Mouse (Mus musculus) kidney, adult 2 months (tissue): ENCODE data around the gene Ccdc88c. TPM values are rescaled to one million over a fixed set of nuclear protein-coding genes. Genes with fewer than 3 reads are reported as not detected.
"Not testable (repeated sequence)": the region's sequence is repeated elsewhere in the genome, so short reads cannot be mapped to it uniquely, and the experiment has no call there.

Experiments used
- DNase-seq: peaks from one replicate; pipeline ENCODE4 v3.0.0; 2021
- H3K27ac ChIP-seq: fragments of 200-500 bp; 2 replicates; pipeline ENCODE4 v1.5.1; 2012; ENCODE audit warnings: low read depth, low read length, control low read depth, inconsistent platforms; ENCODE audit not compliant: insufficient read depth
- H3K27me3 ChIP-seq: fragments of 200-500 bp; replicated peaks from 2 replicates; pipeline ENCODE4 v1.6.1; 2012; ENCODE audit warnings: mild to moderate bottlenecking, moderate library complexity, low read length, inconsistent platforms; ENCODE audit not compliant: control insufficient read depth, insufficient read depth
- H3K36me3 ChIP-seq: fragments of 200-500 bp; 2 replicates; pipeline ENCODE4 v1.6.1; 2012; ENCODE audit warnings: mild to moderate bottlenecking, moderate library complexity, low read length, inconsistent platforms; ENCODE audit not compliant: control insufficient read depth, insufficient read depth
- H3K4me1 ChIP-seq: fragments of 200-500 bp; 2 replicates; pipeline ENCODE4 v1.6.1; 2011; ENCODE audit warnings: low read length; ENCODE audit not compliant: control insufficient read depth, insufficient read depth
- H3K4me3 ChIP-seq: fragments of 200-500 bp; 2 replicates; pipeline ENCODE4 v1.5.1; 2011; ENCODE audit warnings: mild to moderate bottlenecking, low read depth, low read length, control low read depth; ENCODE audit not compliant: insufficient read depth
- CTCF ChIP-seq: fragments of 200-500 bp; conservative IDR thresholded peaks from 2 replicates; pipeline ENCODE4 v1.5.1; 2011; ENCODE audit warnings: low read depth, mild to moderate bottlenecking, control low read depth, low read length, moderate library complexity, mixed read lengths; ENCODE audit not compliant: insufficient read depth, insufficient read length
- POLR2A ChIP-seq: fragments of 200-500 bp; IDR thresholded peaks from one replicate; pipeline ENCODE4 v1.6.1; 2011; ENCODE audit warnings: low read depth, low read length, control low read depth
- WGBS: fragments of 180-500 bp; shearing (Covaris S2); methylation state at CpG from one replicate; pipeline ENCODE4 v1.1.7; 2018; 5-methylcytosine and 5-hydroxymethylcytosine counted together
- polyA plus RNA-seq: library from polyadenylated mRNA; depleted of rRNA; stranded (reverse); fragments of >200 nt; gene quantifications from 2 replicates; pipeline ENCODE4 v1.2.3, GENCODE M21; 2012

Gene Ccdc88c
- polyA plus RNA-seq, 1 experiment = 6.6 TPM

GRCm38 (mm10) chr12:101016412-101016928, 12.4 kb downstream of the Ccdc88c start:
- Histone ChIP-seq H3K36me3 (no peaks in the 10 kb centered on the region), H3K27me3 (no peaks in the 10 kb centered on the region), H3K27ac (no peak overlapping the region), H3K4me1 (peaks cover 31% of the 10 kb centered on the region; the same call in 1 of the 2 replicates), H3K4me3 (no peak overlapping the region)
- 54% methylated on average over 5 of the region's 5 CpGs for WGBS
- DNase-seq = no peak
- TF ChIP-seq CTCF (no peak), POLR2A (no peak)

GRCm38 (mm10) chr12:101015926-101016325, 12.9 kb downstream of the Ccdc88c start:
- no peak for TF ChIP-seq CTCF
- no peak for TF ChIP-seq POLR2A
- DNase-seq = peak; percentile 52
- H3K4me1 ChIP-seq = peaks cover 31% of the 10 kb centered on the region; the same call in 1 of the 2 replicates

GRCm38 (mm10) chr12:101015165-101015560, 13.7 kb downstream of the Ccdc88c start:
- H3K4me3 ChIP-seq = no peak overlapping the region
- no peak for TF ChIP-seq CTCF
- TF ChIP-seq POLR2A = no peak
- H3K4me1 ChIP-seq = peaks cover 31% of the 10 kb centered on the region; the same call in 1 of the 2 replicates
- no peak overlapping the region for H3K27ac ChIP-seq
- no peak for DNase-seq
- no peaks in the 10 kb centered on the region for H3K27me3 ChIP-seq
- no peaks in the 10 kb centered on the region for H3K36me3 ChIP-seq
- 89% methylated on average over 11 of the region's 11 CpGs for WGBS

More at GRCm38 (mm10) chr12:101015926-101016325, 12.9 kb downstream of the Ccdc88c start:
- 53% methylated on average over 4 of the region's 4 CpGs for WGBS
- H3K27me3 ChIP-seq = no peaks in the 10 kb centered on the region
- no peaks in the 10 kb centered on the region for H3K36me3 ChIP-seq
- no peak overlapping the region for H3K4me3 ChIP-seq
- no peak overlapping the region for H3K27ac ChIP-seq

GRCm38 (mm10) chr12:101014549-101015164, 14.2 kb downstream of the Ccdc88c start:
- 75% methylated on average over 10 of the region's 10 CpGs for WGBS
- no peak overlapping the region for H3K27ac ChIP-seq

GRCm38 (mm10) chr12:101013668-101014067, 15.2 kb downstream of the Ccdc88c start:
- H3K27ac ChIP-seq, H3K4me3 ChIP-seq, H3K36me3 ChIP-seq, DNase-seq, H3K27me3 ChIP-seq: not testable (repeated sequence)
- WGBS = 90% methylated on average over 9 of the region's 9 CpGs
- H3K4me1 ChIP-seq = peaks cover 23% of the 10 kb centered on the region; the same call in 1 of the 2 replicates

More at GRCm38 (mm10) chr12:101014549-101015164, 14.2 kb downstream of the Ccdc88c start:
- TF ChIP-seq POLR2A = no peak
- TF ChIP-seq CTCF = no peak
- Histone ChIP-seq H3K4me1 (peaks cover 28% of the 10 kb centered on the region; the same call in 1 of the 2 replicates), H3K36me3 (no peaks in the 10 kb centered on the region), H3K27me3 (no peaks in the 10 kb centered on the region), H3K4me3 (no peak overlapping the region)
- DNase-seq = no peak

- TF ChIP-seq CTCF (no peak), POLR2A (no peak)
- no peak overlapping the region for H3K27ac ChIP-seq
- H3K4me1 ChIP-seq = peaks cover 20% of the 10 kb centered on the region; the same call in 1 of the 2 replicates
- WGBS = 49% methylated on average over 8 of the region's 8 CpGs
- no peaks in the 10 kb centered on the region for H3K27me3 ChIP-seq
- peak; percentile 67 for DNase-seq
- H3K36me3 ChIP-seq = no peaks in the 10 kb centered on the region
- H3K4me3 ChIP-seq = no peak overlapping the region
These were observed 15.7 kb downstream of the Ccdc88c start for GRCm38 (mm10) chr12:101013078-101013665.

- H3K4me3 ChIP-seq = no peak overlapping the region
- no peaks in the 10 kb centered on the region for H3K36me3 ChIP-seq
- no peak overlapping the region for H3K27ac ChIP-seq
- no peaks in the 10 kb centered on the region for H3K27me3 ChIP-seq
- WGBS = 40% methylated on average over 17 of the region's 17 CpGs
- H3K4me1 ChIP-seq = peaks cover 17% of the 10 kb centered on the region; the same call in 1 of the 2 replicates
- no peak for TF ChIP-seq CTCF
- DNase-seq = no peak
These were observed 16.4 kb downstream of the Ccdc88c start for GRCm38 (mm10) chr12:101012197-101013077.
